Mouse (Mus musculus) fibroblast of lung, adult 2 months (primary cell): ENCODE measurements around the gene Amigo3.

Experiments
- DNase-seq: peaks from one replicate; pipeline ENCODE4 v3.0.0-alpha.2; 2011; ENCODE audit warnings: low read depth

Gene Amigo3

GRCm38 (mm10) chr9:108052411-108052810 is 548 bp upstream of the Amigo3 start:
- no peak for DNase-seq

GRCm38 (mm10) chr9:108053665-108054225 is 786 bp downstream of the Amigo3 start:
- no peak for DNase-seq

GRCm38 (mm10) chr9:108054331-108055040 is 1.5 kb downstream of the Amigo3 start:
- no peak for DNase-seq

GRCm38 (mm10) chr9:108055061-108055460 is 2.1 kb downstream of the Amigo3 start:
- DNase-seq = no peak

GRCm38 (mm10) chr9:108055661-108056237 is 2.8 kb downstream of the Amigo3 start:
- no peak for DNase-seq

GRCm38 (mm10) chr9:108056361-108057261 is 3.7 kb downstream of the Amigo3 start:
- no peak for DNase-seq

- DNase-seq = no peak
Measured at GRCm38 (mm10) chr9:108057262-108057562, 4.3 kb downstream of the Amigo3 start.

- DNase-seq = no peak
Measured at GRCm38 (mm10) chr9:108058291-108058690, 5.3 kb downstream of the Amigo3 start.

- no peak for DNase-seq
Measured at GRCm38 (mm10) chr9:108062142-108062541, 9.2 kb downstream of the Amigo3 start.

- DNase-seq = no peak
Measured at GRCm38 (mm10) chr9:108063361-108063760, 10.4 kb downstream of the Amigo3 start.

- no peak for DNase-seq
Measured at GRCm38 (mm10) chr9:108065491-108066011, 12.6 kb downstream of the Amigo3 start.

- no peak for DNase-seq
Measured at GRCm38 (mm10) chr9:108067199-108067598, 14.2 kb downstream of the Amigo3 start.

GRCm38 (mm10) chr9:108067900-108068299 is 14.9 kb downstream of the Amigo3 start:
- peak; percentile 71 for DNase-seq

GRCm38 (mm10) chr9:108069007-108069406 is 16.0 kb downstream of the Amigo3 start:
- DNase-seq = no peak

- no peak for DNase-seq
Measured at GRCm38 (mm10) chr9:108069529-108069928, 16.6 kb downstream of the Amigo3 start.

- no peak for DNase-seq
Measured at GRCm38 (mm10) chr9:108071801-108072200, 18.8 kb downstream of the Amigo3 start.

- no peak for DNase-seq
Measured at GRCm38 (mm10) chr9:108072481-108072924, 19.5 kb downstream of the Amigo3 start.

GRCm38 (mm10) chr9:108073141-108073930 is 20.4 kb downstream of the Amigo3 start:
- no peak for DNase-seq

GRCm38 (mm10) chr9:108080168-108080567 is 27.2 kb downstream of the Amigo3 start, which contains the start of gene Mst1:
Gene Mst1 (plus strand): TSS chr9:108080436.
- DNase-seq = no peak

GRCm38 (mm10) chr9:108082549-108082948 is 29.6 kb downstream of the Amigo3 start:
- no peak for DNase-seq

- DNase-seq = no peak
Measured at GRCm38 (mm10) chr9:108082988-108083431, 30.1 kb downstream of the Amigo3 start, which contains the start of gene Rnf123. Gene Rnf123 (minus strand): TSS chr9:108083346.
